Mouse (Mus musculus): ENCODE measurements around the gene Ahcyl1. TPM values are rescaled to one million over a fixed set of nuclear protein-coding genes. Genes with fewer than 3 reads are reported as not detected.

Ahcyl1 gene
- total and polyA plus RNA-seq, 3 experiments, result 31.3 to 83.4 (median 32.5) TPM

- Histone ChIP-seq H3K4me2 (ENCODE audit: insufficient read depth, low read depth, poor library complexity, severe bottlenecking) (no peak overlapping the region), H3K4me3 (replicated peaks in 1 of 3; ENCODE audit: low read depth in 2 of 3, low read length in 2 of 3, poor library complexity in 1 of 3) (no peak overlapping the region), H3K79me2 (replicated peaks; ENCODE audit: control insufficient read depth, extremely low read depth, insufficient read depth, poor library complexity, severe bottlenecking) (no peaks in the 10 kb centered on the region), H3K9me3 (replicated peaks; ENCODE audit: low read length) (no peaks in the 10 kb centered on the region), H3K4me1 (ENCODE audit: control insufficient read depth in 1 of 2, insufficient read depth in 2 of 2) (peaks cover 3 to 16% of the 10 kb centered on the region in 2 experiments; a peak in 2 of 4 replicates), H3K27me3 (replicated peaks) (no peaks in the 10 kb centered on the region), H3K36me3 (replicated peaks in 1 of 2; ENCODE audit: control insufficient read depth in 1 of 2, insufficient read depth in 1 of 2, low read length in 1 of 2) (peaks cover 3 to 7% of the 10 kb centered on the region in 2 experiments), H3K9ac (ENCODE audit: insufficient read depth, low read depth) (no peak overlapping the region), H3K27ac (ENCODE audit: insufficient read depth, low read depth) (no peak overlapping the region)
- no peak for TF ChIP-seq MEF2A (IDR thresholded peaks at IDR 0.05; ENCODE audit: borderline replicate concordance, low read depth, low read length)
- TF ChIP-seq USF2 (conservative IDR thresholded peaks at IDR 0.05; ENCODE audit: low read depth, low read length), result no peak
- no peak for TF ChIP-seq NELFE (IDR thresholded peaks at IDR 0.05; ENCODE audit: low read depth, low read length)
- no peak for TF ChIP-seq ZC3H11A (IDR thresholded peaks at IDR 0.05; ENCODE audit: low read depth, low read length)
- TF ChIP-seq ELF1 (IDR thresholded peaks at IDR 0.05; ENCODE audit: low read depth, low read length), result no peak
- TF ChIP-seq NRF1 (IDR thresholded peaks at IDR 0.05; ENCODE audit: low read depth, low read length), result no peak
- no peak for TF ChIP-seq RAD21 (IDR thresholded peaks at IDR 0.05; ENCODE audit: low read depth, low read length)
- no peak for TF ChIP-seq POLR2A (IDR thresholded peaks at IDR 0.05; ENCODE audit: low read depth, low read length)
- in situ Hi-C loops (cut with MboI; ENCODE audit: low pct_ligation_motif_present, low pct_unique_long_range_greater_than_20kb, low sequenced_read_pairs), result no loop called here
- no peak for DNase-seq (ENCODE audit: extremely low read depth)
- dilution Hi-C loops (cut with MboI; ENCODE audit: extremely low pct_ligation_motif_present, extremely low pct_unique_long_range_greater_than_20kb, low sequenced_read_pairs), result no loop called here
These were observed 62.5 kb downstream of the Ahcyl1 start for GRCm38 (mm10) chr3:107633906-107634305.

GRCm38 (mm10) chr3:107632786-107633185 is 63.6 kb downstream of the Ahcyl1 start:
- dilution Hi-C loops (cut with MboI; ENCODE audit: extremely low pct_ligation_motif_present, extremely low pct_unique_long_range_greater_than_20kb, low sequenced_read_pairs), result no loop called here

GRCm38 (mm10) chr3:107631523-107631958 is 64.8 kb downstream of the Ahcyl1 start, which contains the start of gene Strip1:
Gene Strip1 (minus strand): TSS chr3:107631694.
- Histone ChIP-seq H3K36me3 (replicated peaks in 1 of 2; ENCODE audit: control insufficient read depth in 1 of 2, insufficient read depth in 1 of 2, low read length in 1 of 2) (peaks cover 17 to 30% of the 10 kb centered on the region in 2 experiments), H3K4me1 (ENCODE audit: control insufficient read depth in 1 of 2, insufficient read depth in 2 of 2) (peaks cover 6 to 22% of the 10 kb centered on the region in 2 experiments; a peak in 3 of 4 replicates), H3K4me2 (ENCODE audit: insufficient read depth, low read depth, poor library complexity, severe bottlenecking) (peak within 1 kb of the TSS; percentile 71), H3K27me3 (replicated peaks) (no peaks in the 10 kb centered on the region), H3K27ac (ENCODE audit: insufficient read depth, low read depth) (peak within 1 kb of the TSS; percentile 32; the same call in 1 of the 2 replicates), H3K9ac (ENCODE audit: insufficient read depth, low read depth) (peak within 1 kb of the TSS; percentile 96), H3K79me2 (replicated peaks; ENCODE audit: control insufficient read depth, extremely low read depth, insufficient read depth, poor library complexity, severe bottlenecking) (no peaks in the 10 kb centered on the region), H3K9me3 (replicated peaks; ENCODE audit: low read length) (no peaks in the 10 kb centered on the region), H3K4me3 (replicated peaks in 1 of 3; ENCODE audit: low read depth in 2 of 3, low read length in 2 of 3, poor library complexity in 1 of 3) (peak within 1 kb of the TSS; percentile 73 to 96 (median 93))
- in situ Hi-C loops (cut with MboI; ENCODE audit: low pct_ligation_motif_present, low pct_unique_long_range_greater_than_20kb, low sequenced_read_pairs), result no loop called here
- DNase-seq (ENCODE audit: extremely low read depth), result peak; percentile 95
- dilution Hi-C loops (cut with MboI; ENCODE audit: extremely low pct_ligation_motif_present, extremely low pct_unique_long_range_greater_than_20kb, low sequenced_read_pairs), result no loop called here
- TF ChIP-seq JUN (IDR thresholded peaks at IDR 0.05; ENCODE audit: insufficient read depth, low read depth, low read length) (no peak), CHD1 (IDR thresholded peaks at IDR 0.05; ENCODE audit: low read depth, low read length) (no peak), EP300 (IDR thresholded peaks at IDR 0.05; ENCODE audit: low read length) (no peak), NELFE (IDR thresholded peaks at IDR 0.05; ENCODE audit: low read depth, low read length) (peak; percentile 93), MAFK (IDR thresholded peaks at IDR 0.05; ENCODE audit: insufficient replicate concordance, low read length) (no peak), SMC3 (IDR thresholded peaks at IDR 0.05; ENCODE audit: low read depth, low read length) (no peak), MYC (IDR thresholded peaks at IDR 0.05; ENCODE audit: low read depth, low read length) (no peak), IRF4 (IDR thresholded peaks at IDR 0.05; ENCODE audit: low read depth, low read length) (no peak), HCFC1 (IDR thresholded peaks at IDR 0.05; ENCODE audit: low read depth, low read length) (peak; percentile 77), BHLHE40 (IDR thresholded peaks at IDR 0.05; ENCODE audit: low read depth, low read length) (peak; percentile 63), ETS1 (conservative IDR thresholded peaks at IDR 0.05; ENCODE audit: low read depth, low read length) (no peak), POLR2A (IDR thresholded peaks at IDR 0.05; ENCODE audit: low read depth, low read length) (peak; percentile 87), CTCF (conservative IDR thresholded peaks at IDR 0.05 in 1 of 2, IDR thresholded peaks at IDR 0.05 in 1 of 2; ENCODE audit: low read depth in 2 of 2, low read length in 2 of 2) (no peak), MEF2A (IDR thresholded peaks at IDR 0.05; ENCODE audit: borderline replicate concordance, low read depth, low read length) (no peak), ZMIZ1 (IDR thresholded peaks at IDR 0.05; ENCODE audit: low read depth, low read length) (peak; percentile 67; the same call in 1 of the 2 replicates)

More at GRCm38 (mm10) chr3:107632786-107633185, 63.6 kb downstream of the Ahcyl1 start:
- in situ Hi-C loops (cut with MboI; ENCODE audit: low pct_ligation_motif_present, low pct_unique_long_range_greater_than_20kb, low sequenced_read_pairs), result no loop called here
- Histone ChIP-seq H3K9me3 (replicated peaks; ENCODE audit: low read length) (no peaks in the 10 kb centered on the region), H3K9ac (ENCODE audit: insufficient read depth, low read depth) (no peak overlapping the region), H3K4me2 (ENCODE audit: insufficient read depth, low read depth, poor library complexity, severe bottlenecking) (no peak overlapping the region), H3K27ac (ENCODE audit: insufficient read depth, low read depth) (no peak overlapping the region), H3K36me3 (replicated peaks in 1 of 2; ENCODE audit: control insufficient read depth in 1 of 2, insufficient read depth in 1 of 2, low read length in 1 of 2) (peaks cover 4 to 18% of the 10 kb centered on the region in 2 experiments), H3K4me3 (replicated peaks in 1 of 3; ENCODE audit: low read depth in 2 of 3, low read length in 2 of 3, poor library complexity in 1 of 3) (no peak overlapping the region), H3K27me3 (replicated peaks) (no peaks in the 10 kb centered on the region), H3K4me1 (ENCODE audit: control insufficient read depth in 1 of 2, insufficient read depth in 2 of 2) (peaks cover 3 to 22% of the 10 kb centered on the region in 2 experiments; a peak in 2 of 4 replicates), H3K79me2 (replicated peaks; ENCODE audit: control insufficient read depth, extremely low read depth, insufficient read depth, poor library complexity, severe bottlenecking) (no peaks in the 10 kb centered on the region)
- TF ChIP-seq TCF12 (IDR thresholded peaks at IDR 0.05; ENCODE audit: low read depth, low read length) (no peak), GABPA (IDR thresholded peaks at IDR 0.05; ENCODE audit: insufficient replicate concordance, low read depth, low read length) (no peak), EP300 (IDR thresholded peaks at IDR 0.05; ENCODE audit: low read length) (no peak), CHD2 (IDR thresholded peaks at IDR 0.05; ENCODE audit: low read length) (no peak), BHLHE40 (IDR thresholded peaks at IDR 0.05; ENCODE audit: low read depth, low read length) (no peak), ETS1 (conservative IDR thresholded peaks at IDR 0.05; ENCODE audit: low read depth, low read length) (no peak), HCFC1 (IDR thresholded peaks at IDR 0.05; ENCODE audit: low read depth, low read length) (no peak), ZNF384 (IDR thresholded peaks at IDR 0.05; ENCODE audit: low read depth, low read length) (no peak), SIN3A (IDR thresholded peaks at IDR 0.05; ENCODE audit: low read length) (no peak), JUN (IDR thresholded peaks at IDR 0.05; ENCODE audit: insufficient read depth, low read depth, low read length) (no peak), NRF1 (IDR thresholded peaks at IDR 0.05; ENCODE audit: low read depth, low read length) (no peak), UBTF (IDR thresholded peaks at IDR 0.05; ENCODE audit: low read depth, low read length) (no peak), MXI1 (IDR thresholded peaks at IDR 0.05; ENCODE audit: low read depth, low read length) (no peak), ZC3H11A (IDR thresholded peaks at IDR 0.05; ENCODE audit: low read depth, low read length) (no peak), KAT2A (IDR thresholded peaks at IDR 0.05; ENCODE audit: insufficient replicate concordance, low read length) (no peak)
- DNase-seq (ENCODE audit: extremely low read depth), result no peak
